Mouse (Mus musculus): ENCODE data around the gene Cuedc2. TPM values are rescaled to one million over a fixed set of nuclear protein-coding genes. Genes with fewer than 3 reads are reported as not detected.

The Cuedc2 gene
- polyA plus RNA-seq, 1 experiment from 2014 or later, result 150 TPM

DNA sequence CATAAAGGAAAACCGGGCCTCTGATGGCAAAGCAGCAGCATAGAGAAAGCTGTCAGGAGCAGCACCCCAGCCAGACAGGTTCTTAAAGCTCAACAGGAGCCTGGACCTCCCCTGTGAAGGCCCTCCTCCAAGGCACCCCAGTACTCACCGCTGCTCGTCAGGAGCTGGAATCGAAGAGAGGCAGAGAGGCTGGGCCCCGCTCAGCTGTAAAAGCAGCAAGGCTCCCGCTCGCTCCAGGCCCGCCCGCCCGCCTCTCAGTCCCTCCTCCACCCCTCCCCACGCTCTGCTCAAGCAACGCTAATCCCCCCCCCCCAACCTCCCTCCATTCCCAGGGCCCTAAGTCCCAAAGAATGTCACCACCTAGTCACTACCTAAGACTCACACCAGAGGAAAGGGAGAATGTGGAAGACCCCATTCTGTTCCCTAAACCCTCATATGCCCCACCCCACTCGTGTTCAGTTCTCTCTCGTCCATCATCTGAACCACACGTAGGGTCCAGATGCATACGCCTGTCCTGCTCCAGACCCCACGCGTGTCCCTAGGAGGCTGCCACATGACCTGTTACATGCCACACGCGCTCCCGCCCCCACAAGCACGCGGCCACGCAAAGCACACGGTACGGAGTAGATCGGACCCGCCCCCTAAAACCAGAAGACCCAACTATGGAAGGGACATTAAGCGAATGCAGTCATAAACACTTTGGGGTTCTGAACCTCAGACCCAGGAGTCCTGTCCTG lies 12.3 kb downstream of the Cuedc2 start:
- H3K36me3 ChIP-seq (ENCODE audit: control insufficient read depth, insufficient read depth), result peaks cover 3% of the 10 kb centered on the region; the same call in 1 of the 2 replicates
- H3K4me2 ChIP-seq (ENCODE audit: low read depth, low read length), result no peak overlapping the region
- no peak overlapping the region for H3K27ac ChIP-seq (ENCODE audit: low read length)
- no peaks in the 10 kb centered on the region for H3K9me3 ChIP-seq (replicated peaks; ENCODE audit: control insufficient read depth, low read length)
- H3K27me3 ChIP-seq (ENCODE audit: control insufficient read depth, insufficient read depth, low read length), result peaks cover 57% of the 10 kb centered on the region
- no peak overlapping the region for H3K9ac ChIP-seq (ENCODE audit: low read length)
- H3K4me3 ChIP-seq (ENCODE audit: low read length), result no peak overlapping the region; the same call in 1 of the 2 replicates
- peaks cover 15% of the 10 kb centered on the region for H3K4me1 ChIP-seq (ENCODE audit: control insufficient read depth, insufficient read depth, low read length)
- 5% methylated on average over 28 of the region's 29 CpGs for WGBS
- ATAC-seq (replicated peaks; ENCODE audit: extremely low read depth, insufficient read depth, low FRiP score), result no peak

DNA sequence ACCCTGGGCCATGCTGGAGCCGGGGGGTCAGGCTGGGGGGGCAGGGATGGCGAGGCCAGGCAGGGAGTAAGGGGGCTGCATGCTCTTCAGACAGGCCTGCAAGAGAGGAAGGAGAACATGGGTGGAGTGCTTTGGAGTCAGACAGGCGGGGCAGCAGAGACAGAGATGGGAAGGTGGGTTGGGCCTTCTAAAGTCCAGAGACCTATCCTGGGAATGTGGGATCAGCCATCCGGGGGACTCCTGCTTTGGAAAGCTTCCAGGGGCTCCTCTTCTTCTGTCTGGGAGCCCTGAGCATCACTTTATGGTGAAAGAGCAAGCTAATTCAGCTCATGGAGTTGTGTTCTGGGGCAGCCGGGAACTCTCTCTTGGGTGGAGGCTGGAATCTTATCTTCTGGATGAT lies 13.6 kb downstream of the Cuedc2 start:
- peaks cover 70% of the 10 kb centered on the region for H3K27me3 ChIP-seq (ENCODE audit: control insufficient read depth, insufficient read depth, low read length)
- no peaks in the 10 kb centered on the region for H3K9me3 ChIP-seq (replicated peaks; ENCODE audit: control insufficient read depth, low read length)
- no peaks in the 10 kb centered on the region for H3K36me3 ChIP-seq (ENCODE audit: control insufficient read depth, insufficient read depth)
- H3K4me3 ChIP-seq (ENCODE audit: low read length), result no peak overlapping the region
- peaks cover 15% of the 10 kb centered on the region for H3K4me1 ChIP-seq (ENCODE audit: control insufficient read depth, insufficient read depth, low read length)
- 48% methylated on average over 5 of the region's 5 CpGs for WGBS
- H3K9ac ChIP-seq (ENCODE audit: low read length), result no peak overlapping the region
- H3K27ac ChIP-seq (ENCODE audit: low read length), result no peak overlapping the region
- ATAC-seq (replicated peaks; ENCODE audit: extremely low read depth, insufficient read depth, low FRiP score), result no peak
- H3K4me2 ChIP-seq (ENCODE audit: low read depth, low read length), result no peak overlapping the region

DNA sequence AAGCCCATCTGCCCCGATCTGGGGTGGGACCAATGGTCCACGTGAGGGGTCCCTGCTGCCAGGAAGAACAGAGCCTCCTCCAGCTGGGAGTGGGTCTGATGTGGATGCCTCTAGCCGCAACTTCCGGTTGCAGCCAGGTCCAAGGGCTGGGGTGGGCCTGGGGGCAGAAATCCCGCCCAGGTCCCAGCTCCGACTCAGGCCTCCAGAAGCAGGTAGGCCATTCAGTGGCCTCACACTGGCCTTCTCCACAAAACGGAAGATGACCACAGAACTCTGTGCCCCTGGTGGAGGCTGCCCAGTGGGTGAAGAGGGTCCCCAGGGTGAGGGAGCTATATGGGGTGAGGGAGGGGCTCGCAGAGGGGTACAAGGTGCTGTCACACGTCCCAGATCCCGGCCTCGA lies 14.1 kb downstream of the Cuedc2 start:
- peaks cover 14% of the 10 kb centered on the region for H3K4me1 ChIP-seq (ENCODE audit: control insufficient read depth, insufficient read depth, low read length)
- H3K27me3 ChIP-seq (ENCODE audit: control insufficient read depth, insufficient read depth, low read length), result peaks cover 75% of the 10 kb centered on the region
- WGBS, result 59% methylated on average over 11 of the region's 11 CpGs
- no peak overlapping the region for H3K27ac ChIP-seq (ENCODE audit: low read length)
- H3K4me3 ChIP-seq (ENCODE audit: low read length), result no peak overlapping the region
- no peak for ATAC-seq (replicated peaks; ENCODE audit: extremely low read depth, insufficient read depth, low FRiP score)
- no peaks in the 10 kb centered on the region for H3K36me3 ChIP-seq (ENCODE audit: control insufficient read depth, insufficient read depth)
- no peaks in the 10 kb centered on the region for H3K9me3 ChIP-seq (replicated peaks; ENCODE audit: control insufficient read depth, low read length)
- H3K4me2 ChIP-seq (ENCODE audit: low read depth, low read length), result no peak overlapping the region
- no peak overlapping the region for H3K9ac ChIP-seq (ENCODE audit: low read length)

DNA sequence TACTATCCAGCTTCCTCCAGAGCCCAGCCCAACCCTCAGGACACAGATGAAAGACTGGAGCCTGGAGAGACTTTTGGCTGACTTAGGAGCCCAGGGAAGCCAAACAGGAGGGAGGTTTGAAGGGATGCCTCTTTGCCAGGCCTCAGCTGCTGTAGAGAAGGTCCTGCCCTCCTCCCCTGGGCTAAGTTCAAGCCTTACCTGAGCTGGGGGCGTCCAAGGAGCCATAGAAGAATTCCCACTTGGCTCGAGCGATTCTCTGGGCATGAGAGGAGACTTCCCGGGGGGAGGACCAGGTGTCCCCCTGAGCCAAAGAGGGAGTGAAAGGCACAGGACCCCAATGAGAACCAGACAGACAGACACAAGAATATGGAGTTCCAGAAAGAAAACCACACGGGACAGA lies 14.8 kb downstream of the Cuedc2 start:
- peaks cover 80% of the 10 kb centered on the region for H3K27me3 ChIP-seq (ENCODE audit: control insufficient read depth, insufficient read depth, low read length)
- H3K9ac ChIP-seq (ENCODE audit: low read length), result no peak overlapping the region
- peaks cover 11% of the 10 kb centered on the region for H3K4me1 ChIP-seq (ENCODE audit: control insufficient read depth, insufficient read depth, low read length)
- no peak overlapping the region for H3K27ac ChIP-seq (ENCODE audit: low read length)
- H3K4me2 ChIP-seq (ENCODE audit: low read depth, low read length), result no peak overlapping the region
- no peaks in the 10 kb centered on the region for H3K36me3 ChIP-seq (ENCODE audit: control insufficient read depth, insufficient read depth)
- no peak for ATAC-seq (replicated peaks; ENCODE audit: extremely low read depth, insufficient read depth, low FRiP score)
- WGBS, result 52% methylated on average over 5 of the region's 5 CpGs
- H3K9me3 ChIP-seq (replicated peaks; ENCODE audit: control insufficient read depth, low read length), result no peaks in the 10 kb centered on the region
- no peak overlapping the region for H3K4me3 ChIP-seq (ENCODE audit: low read length)

DNA sequence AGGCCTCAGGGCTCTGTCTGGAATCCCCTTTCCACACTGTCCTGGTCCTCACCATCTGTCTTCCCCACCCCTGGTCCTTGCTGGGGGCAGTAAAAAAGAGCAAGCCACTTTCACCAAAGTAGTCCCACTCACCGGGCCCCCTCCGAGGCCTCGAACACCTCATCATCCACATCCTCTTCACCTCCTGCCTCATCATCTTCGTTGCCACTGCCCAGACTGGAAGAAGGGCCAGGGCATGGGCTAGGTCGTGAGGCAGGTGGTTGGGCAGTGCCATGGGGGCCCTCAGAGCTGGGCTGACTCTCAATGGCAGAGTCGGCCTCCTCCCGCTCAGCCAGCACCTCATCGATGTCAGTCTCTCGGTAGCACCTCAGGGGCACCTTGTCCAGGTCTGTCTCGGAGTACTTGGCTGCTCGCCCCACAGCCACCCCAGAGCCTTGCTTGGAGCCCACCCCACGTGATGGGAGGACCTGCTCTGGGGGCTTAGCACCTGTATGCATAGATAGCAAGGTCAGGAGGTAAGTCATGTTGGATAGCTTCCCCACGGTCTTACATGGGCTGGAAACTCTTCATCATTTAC lies 15.4 kb downstream of the Cuedc2 start:
- H3K36me3 ChIP-seq (ENCODE audit: control insufficient read depth, insufficient read depth), result no peaks in the 10 kb centered on the region
- WGBS, result 70% methylated on average over 13 of the region's 13 CpGs
- no peak overlapping the region for H3K4me2 ChIP-seq (ENCODE audit: low read depth, low read length)
- no peak overlapping the region for H3K27ac ChIP-seq (ENCODE audit: low read length)
- ATAC-seq (replicated peaks; ENCODE audit: extremely low read depth, insufficient read depth, low FRiP score), result no peak
- peaks cover 11% of the 10 kb centered on the region for H3K4me1 ChIP-seq (ENCODE audit: control insufficient read depth, insufficient read depth, low read length)
- H3K27me3 ChIP-seq (ENCODE audit: control insufficient read depth, insufficient read depth, low read length), result peaks cover 86% of the 10 kb centered on the region
- no peak overlapping the region for H3K4me3 ChIP-seq (ENCODE audit: low read length)
- H3K9me3 ChIP-seq (replicated peaks; ENCODE audit: control insufficient read depth, low read length), result no peaks in the 10 kb centered on the region
- H3K9ac ChIP-seq (ENCODE audit: low read length), result no peak overlapping the region

DNA sequence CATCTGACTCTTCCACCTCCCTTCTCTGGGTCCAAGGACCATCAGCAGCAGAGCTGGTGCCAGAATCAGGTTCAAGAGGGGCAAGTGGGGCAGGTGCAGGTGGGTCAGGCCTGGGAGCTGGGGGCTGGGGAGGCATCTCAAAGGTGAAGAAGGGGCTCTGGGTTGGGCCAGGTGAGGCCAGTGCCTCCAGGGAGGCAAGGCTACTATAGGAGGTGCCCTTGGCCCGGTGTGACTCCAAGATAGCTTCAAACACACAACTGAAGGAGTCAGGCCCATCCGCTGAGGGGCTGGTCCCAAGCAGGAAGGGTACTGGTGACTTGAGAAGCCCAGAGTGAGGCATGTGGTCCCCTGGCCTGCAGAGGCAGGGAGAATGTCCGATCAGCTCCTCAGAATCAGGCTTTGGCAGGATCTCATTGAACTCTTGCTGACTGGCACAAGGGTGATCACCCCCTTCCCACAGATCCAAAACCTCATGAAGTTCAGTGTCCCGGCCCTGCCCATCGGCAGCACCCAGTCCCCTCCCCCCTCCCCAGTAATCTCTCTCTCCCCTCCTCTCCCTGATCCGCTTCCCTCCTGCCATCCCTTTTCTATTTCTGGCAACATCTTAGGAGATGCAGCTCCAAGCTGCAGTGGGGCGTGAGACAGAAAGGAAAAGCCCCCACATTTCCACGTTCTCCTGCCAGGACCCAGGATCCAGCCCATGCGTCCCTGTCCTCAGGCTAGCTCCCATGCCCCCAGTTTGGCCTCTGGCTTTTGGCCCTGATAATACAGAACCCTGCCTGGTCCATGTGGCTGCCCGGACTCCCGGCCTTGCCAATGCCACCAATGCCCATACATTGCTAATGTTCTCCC lies 16.1 kb downstream of the Cuedc2 start:
- ATAC-seq (replicated peaks; ENCODE audit: extremely low read depth, insufficient read depth, low FRiP score), result no peak
- no peaks in the 10 kb centered on the region for H3K9me3 ChIP-seq (replicated peaks; ENCODE audit: control insufficient read depth, low read length)
- peaks cover 9% of the 10 kb centered on the region for H3K4me1 ChIP-seq (ENCODE audit: control insufficient read depth, insufficient read depth, low read length)
- H3K27me3 ChIP-seq (ENCODE audit: control insufficient read depth, insufficient read depth, low read length), result peaks cover 92% of the 10 kb centered on the region
- H3K4me2 ChIP-seq (ENCODE audit: low read depth, low read length), result no peak overlapping the region
- no peak overlapping the region for H3K27ac ChIP-seq (ENCODE audit: low read length)
- 39% methylated on average over 11 of the region's 11 CpGs for WGBS
- H3K36me3 ChIP-seq (ENCODE audit: control insufficient read depth, insufficient read depth), result no peaks in the 10 kb centered on the region
- no peak overlapping the region for H3K4me3 ChIP-seq (ENCODE audit: low read length)
- H3K9ac ChIP-seq (ENCODE audit: low read length), result no peak overlapping the region

DNA sequence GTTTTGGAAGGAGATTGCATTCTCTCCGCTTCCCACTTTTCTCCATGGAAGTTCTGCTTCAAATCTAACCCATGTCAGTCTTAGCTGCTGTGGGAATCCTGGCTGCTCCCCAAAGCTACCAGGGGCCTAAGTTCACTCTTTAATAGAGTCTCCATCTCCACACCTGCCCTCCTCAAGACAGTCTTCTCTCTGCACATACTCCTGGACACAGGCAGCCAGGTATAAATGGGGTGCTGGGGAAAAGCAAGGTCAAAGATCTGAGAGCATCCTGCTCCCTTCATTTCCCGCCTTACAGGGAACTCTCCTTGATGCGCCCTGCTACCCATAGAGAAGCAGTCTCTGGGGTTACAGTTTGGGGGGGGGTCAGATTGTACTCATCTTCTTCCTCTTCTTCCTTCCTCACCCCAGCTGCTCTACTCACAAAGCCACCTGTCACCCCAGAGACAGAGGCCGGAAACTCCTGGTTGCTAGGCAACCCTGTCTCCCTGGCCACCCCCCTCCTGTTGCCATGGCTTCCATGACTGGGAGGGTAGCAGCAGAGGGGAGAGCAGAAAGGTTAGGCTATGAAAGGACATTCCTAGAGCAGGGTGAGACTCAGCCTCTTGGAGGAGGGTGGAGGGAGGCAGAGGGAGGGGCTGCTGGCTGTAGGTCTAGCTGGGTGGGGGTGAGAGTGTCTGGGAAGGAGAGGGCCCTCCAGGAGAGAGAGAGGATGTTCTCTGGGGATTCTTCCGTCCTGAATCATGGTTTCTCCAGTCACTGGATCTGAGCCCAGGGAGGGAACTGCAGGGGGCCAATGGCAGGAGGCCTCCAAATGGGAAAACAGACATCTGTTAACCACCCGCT lies 17.2 kb downstream of the Cuedc2 start:
- Histone ChIP-seq H3K9me3 (replicated peaks; ENCODE audit: control insufficient read depth, low read length) (no peaks in the 10 kb centered on the region), H3K4me2 (ENCODE audit: low read depth, low read length) (no peak overlapping the region), H3K27ac (ENCODE audit: low read length) (no peak overlapping the region), H3K36me3 (ENCODE audit: control insufficient read depth, insufficient read depth) (no peaks in the 10 kb centered on the region), H3K4me3 (ENCODE audit: low read length) (no peak overlapping the region), H3K27me3 (ENCODE audit: control insufficient read depth, insufficient read depth, low read length) (peaks cover 92% of the 10 kb centered on the region), H3K9ac (ENCODE audit: low read length) (no peak overlapping the region), H3K4me1 (ENCODE audit: control insufficient read depth, insufficient read depth, low read length) (peaks cover 7% of the 10 kb centered on the region)
- 33% methylated on average over 6 of the region's 6 CpGs for WGBS
- no peak for ATAC-seq (replicated peaks; ENCODE audit: extremely low read depth, insufficient read depth, low FRiP score)

DNA sequence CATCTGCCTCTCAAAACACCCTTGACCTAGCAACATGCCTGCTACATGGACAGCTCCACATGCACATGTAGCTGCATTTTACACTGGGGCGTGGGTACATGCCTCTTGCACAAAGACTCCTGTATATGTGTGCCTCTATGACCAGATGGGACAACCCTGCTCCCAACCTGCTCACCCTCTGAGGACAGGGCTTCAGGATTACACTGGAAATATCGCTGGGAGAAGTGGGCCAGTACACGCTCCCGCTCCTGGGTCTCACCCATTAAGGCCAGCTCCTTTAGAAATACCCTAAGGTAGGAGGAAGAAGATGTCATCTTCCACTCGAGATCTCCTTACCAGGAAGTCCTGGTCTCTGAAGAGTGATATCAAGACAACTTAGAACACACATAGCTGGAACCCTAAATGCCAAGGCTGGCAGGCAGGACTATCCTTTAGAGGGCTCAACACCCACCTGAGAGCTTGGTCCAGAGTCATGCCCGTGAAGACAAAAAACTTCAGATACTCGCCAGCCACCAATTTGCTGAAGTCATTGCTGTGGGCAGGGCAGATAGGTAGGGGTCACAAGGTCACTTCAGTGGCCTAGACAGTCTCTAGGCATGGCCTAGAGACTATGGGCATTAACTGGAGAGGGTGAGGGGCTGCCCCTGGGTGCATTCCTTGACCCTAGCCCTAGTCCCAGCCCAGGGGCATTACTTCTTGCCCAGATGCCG lies 18.3 kb downstream of the Cuedc2 start:
- Histone ChIP-seq H3K4me2 (ENCODE audit: low read depth, low read length) (no peak overlapping the region), H3K9me3 (replicated peaks; ENCODE audit: control insufficient read depth, low read length) (no peaks in the 10 kb centered on the region), H3K36me3 (ENCODE audit: control insufficient read depth, insufficient read depth) (no peaks in the 10 kb centered on the region), H3K9ac (ENCODE audit: low read length) (no peak overlapping the region), H3K27me3 (ENCODE audit: control insufficient read depth, insufficient read depth, low read length) (peaks cover 90% of the 10 kb centered on the region), H3K4me3 (ENCODE audit: low read length) (no peak overlapping the region), H3K4me1 (ENCODE audit: control insufficient read depth, insufficient read depth, low read length) (peaks cover 11% of the 10 kb centered on the region), H3K27ac (ENCODE audit: low read length) (no peak overlapping the region)
- no peak for ATAC-seq (replicated peaks; ENCODE audit: extremely low read depth, insufficient read depth, low FRiP score)
- 68% methylated on average over 8 of the region's 8 CpGs for WGBS
